Mouse (Mus musculus) stomach, postnatal 0 days (tissue): ENCODE data around the gene 1700022I11Rik.

Experiments
- CTCF ChIP-seq: IDR thresholded peaks from 2 replicates; pipeline ENCODE4 v1.5.1; 2016; ENCODE audit warnings: antibody characterized with exemption, low read depth, mild to moderate bottlenecking, moderate library complexity
- EP300 ChIP-seq: optimal IDR thresholded peaks from 2 replicates; pipeline ENCODE3; 2016; ENCODE audit warnings: antibody characterized with exemption

- no peak for TF ChIP-seq CTCF
- no peak for TF ChIP-seq EP300
These were observed 47.3 kb upstream of the 1700022I11Rik start for GRCm38 (mm10) chr4:42922056-42922455.
